Mouse (Mus musculus) inflammation-experienced regulatory T-cells, adult 6 months (primary cell): ENCODE results near the gene Tpcn1. TPM values are rescaled to one million over a fixed set of nuclear protein-coding genes. Genes with fewer than 3 reads are reported as not detected.

ENCODE experiments used
- ATAC-seq: one replicate; pipeline ENCODE4 v1.8.0; 2017
- polyA plus RNA-seq, 3 experiments: library from polyadenylated mRNA; unstranded; fragments of 100-300 nt; shearing (Covaris generic); gene quantifications; one replicate each; pipeline ENCODE4 v1.2.1; 2017

Tpcn1 gene
- polyA plus RNA-seq, 3 experiments from 2014 or later: 6.4 to 15.8 (median 12.6) TPM

- ATAC-seq: no peak
Observed at GRCm38 (mm10) chr5:120609246-120609775, 20.8 kb upstream of the Tpcn1 start.

GRCm38 (mm10) chr5:120607335-120607734 is 18.9 kb upstream of the Tpcn1 start:
- no peak for ATAC-seq

- no peak for ATAC-seq
Observed at GRCm38 (mm10) chr5:120606590-120607200, 18.2 kb upstream of the Tpcn1 start.

DNA sequence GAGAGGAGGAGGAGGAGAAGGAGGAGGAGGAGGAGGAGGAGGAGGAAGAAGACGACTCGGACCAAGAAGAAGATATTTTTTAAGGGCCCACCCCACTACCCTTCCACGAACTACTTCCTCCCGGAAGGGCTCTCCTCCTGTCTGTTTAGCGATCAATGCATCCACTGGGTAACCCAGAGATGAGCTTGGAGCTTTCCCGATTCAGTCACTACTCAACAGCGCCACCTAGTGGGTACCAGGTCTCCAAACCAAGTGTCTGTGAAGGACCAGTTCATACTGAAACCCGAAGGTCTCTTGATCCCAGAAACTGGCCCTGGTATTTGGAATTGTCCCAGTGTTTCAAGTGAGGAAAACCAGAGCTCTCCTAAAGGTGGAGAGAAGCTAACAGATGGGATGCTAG is 17.2 kb upstream of the Tpcn1 start:
- ATAC-seq: peak; percentile 84

DNA sequence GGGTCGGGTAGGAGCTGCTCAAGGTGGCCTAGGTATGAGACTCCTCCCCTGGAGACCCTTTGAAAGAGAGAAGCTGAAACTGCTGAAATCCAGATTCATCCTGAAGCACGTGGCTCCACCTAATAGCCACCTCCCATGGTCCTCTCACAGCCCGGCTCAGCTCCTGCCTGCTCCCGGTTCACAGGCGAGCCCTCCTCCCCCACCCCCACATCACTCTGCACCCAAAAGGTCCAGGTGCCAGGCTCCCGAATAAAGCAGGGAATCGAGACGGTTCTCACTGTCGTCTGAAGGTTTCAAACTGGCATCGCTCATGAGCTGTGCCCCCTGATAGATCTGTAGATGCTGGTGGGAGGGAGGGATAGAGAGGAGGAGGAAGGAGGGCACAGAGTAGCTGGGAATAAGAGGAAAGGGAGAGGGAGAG is 16.8 kb upstream of the Tpcn1 start:
- no peak for ATAC-seq

GRCm38 (mm10) chr5:120604839-120605238 is 16.4 kb upstream of the Tpcn1 start:
- ATAC-seq: peak; percentile 57

DNA sequence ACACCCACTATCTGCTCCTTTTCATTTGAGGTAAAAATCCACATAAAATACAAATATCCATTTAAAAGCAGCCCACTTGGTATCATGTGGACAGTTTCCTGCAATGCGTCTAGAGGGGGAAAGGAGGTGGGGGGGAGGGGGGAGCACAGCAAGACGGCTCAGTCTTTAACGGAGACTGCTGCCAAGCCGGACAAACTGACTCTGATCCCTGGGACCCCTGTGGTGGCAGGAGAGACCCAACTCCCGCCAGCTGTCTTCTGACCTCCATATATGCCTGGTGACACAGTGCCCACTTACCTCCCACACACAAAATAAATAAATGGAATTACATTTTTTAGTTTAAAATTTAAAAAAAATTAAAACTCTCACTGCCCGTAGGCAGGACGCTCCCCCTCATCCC is 15.0 kb upstream of the Tpcn1 start:
- ATAC-seq: no peak

GRCm38 (mm10) chr5:120602210-120602609 is 13.7 kb upstream of the Tpcn1 start:
- ATAC-seq: no peak

DNA sequence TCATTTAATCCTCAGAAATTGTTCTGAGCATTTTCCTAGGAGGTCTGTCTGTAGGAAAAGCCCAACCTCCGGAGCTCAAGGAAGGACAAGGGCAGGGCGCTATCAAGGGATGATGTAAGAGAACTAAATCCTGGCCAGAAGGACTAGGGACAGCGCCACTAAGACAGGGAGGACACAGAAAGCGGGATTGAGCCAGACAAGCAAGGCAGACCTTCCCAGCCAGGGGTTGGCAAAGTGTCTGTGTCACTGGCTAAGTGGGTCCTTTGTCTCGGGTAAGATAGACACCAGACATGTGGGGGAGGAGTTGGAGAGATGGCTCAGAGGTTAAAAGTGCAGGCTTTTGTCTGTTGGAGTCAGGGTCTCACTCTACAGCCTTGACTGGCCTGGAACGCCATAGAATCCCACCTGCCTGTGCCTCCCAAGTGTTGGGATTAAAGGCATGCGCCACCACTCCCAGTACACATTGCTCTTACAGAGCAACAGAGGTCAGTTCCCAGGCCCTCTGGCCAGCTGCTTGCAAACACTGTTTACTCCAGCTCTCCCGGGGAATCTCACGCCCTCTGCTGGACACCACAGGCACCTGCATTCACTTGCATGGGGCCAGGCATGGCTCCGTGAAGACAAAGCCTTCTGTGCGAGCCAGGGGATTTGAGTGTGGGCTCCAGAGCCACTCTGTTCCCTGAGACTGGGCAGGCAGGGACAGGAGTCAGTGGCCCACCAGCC is 12.6 kb upstream of the Tpcn1 start:
- no peak for ATAC-seq

DNA sequence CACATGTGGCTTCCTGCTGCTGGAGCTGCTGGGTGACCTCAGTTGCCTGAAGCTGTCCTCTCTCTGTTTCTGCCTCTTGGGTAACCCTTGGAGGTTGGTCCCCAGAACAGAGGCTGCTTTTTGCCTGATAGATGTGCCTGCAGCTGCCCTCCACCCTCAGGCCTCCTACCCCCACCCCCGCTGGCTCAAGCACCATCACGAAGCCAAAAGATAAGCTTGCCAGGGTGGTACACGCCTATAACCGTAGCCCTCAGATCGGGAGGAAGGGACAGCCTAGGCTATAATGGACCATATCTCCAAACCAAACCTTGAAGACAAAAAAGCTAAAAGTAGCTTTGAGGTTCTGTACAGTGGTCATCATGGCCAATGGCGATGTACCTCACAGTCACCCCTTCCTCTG is 11.2 kb upstream of the Tpcn1 start:
- no peak for ATAC-seq

- ATAC-seq: no peak
Observed at GRCm38 (mm10) chr5:120594485-120594884, 6.0 kb upstream of the Tpcn1 start.

DNA sequence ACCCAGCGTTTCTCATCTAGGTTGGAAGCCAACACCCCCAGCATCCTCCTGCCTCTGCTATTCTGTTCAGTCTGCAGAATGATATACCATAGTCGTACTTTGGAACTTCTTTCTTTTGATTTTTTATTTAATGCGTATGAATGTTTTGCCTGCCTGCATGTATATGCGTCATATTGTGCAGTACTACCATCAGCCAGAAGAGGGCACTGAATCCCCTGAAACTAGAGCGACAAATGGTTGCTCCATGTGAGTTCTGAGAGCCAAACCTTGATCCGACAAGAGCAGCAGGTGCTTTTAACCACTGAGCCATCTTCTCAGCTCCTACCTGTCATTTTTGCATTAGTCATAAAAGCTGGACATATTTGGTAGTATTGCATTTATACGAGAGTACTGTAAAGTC is 3.7 kb upstream of the Tpcn1 start:
- no peak for ATAC-seq

DNA sequence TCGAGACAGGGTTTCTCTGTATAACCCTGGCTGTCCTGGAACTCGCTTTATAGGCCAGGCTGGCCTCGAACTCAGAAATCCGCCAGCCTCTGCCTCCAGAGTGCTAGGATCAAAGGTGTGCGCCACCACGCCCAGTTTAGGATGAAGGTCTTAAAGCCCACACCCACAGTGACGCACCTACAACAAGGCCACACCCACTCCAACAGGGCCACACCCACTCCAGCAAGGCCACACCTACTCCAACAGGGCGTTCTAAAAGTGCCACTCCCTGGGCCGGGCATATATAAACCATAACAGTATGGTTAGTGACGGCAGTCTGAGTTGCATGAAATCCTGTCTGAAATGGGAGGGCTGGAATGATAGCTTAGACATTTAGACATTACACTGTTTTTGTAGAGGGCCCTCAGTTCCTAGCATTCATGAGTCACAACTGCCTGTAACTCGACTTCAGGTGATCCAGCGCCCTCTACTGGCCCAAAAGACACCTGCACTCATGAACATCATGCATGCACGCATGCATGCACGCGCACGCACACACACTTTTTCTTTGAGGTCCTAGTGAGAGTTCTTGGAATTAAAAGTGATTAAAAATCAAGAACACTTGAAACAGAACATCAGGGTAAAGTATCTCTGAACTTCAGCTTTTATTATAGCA is 2.0 kb upstream of the Tpcn1 start:
- ATAC-seq: no peak

DNA sequence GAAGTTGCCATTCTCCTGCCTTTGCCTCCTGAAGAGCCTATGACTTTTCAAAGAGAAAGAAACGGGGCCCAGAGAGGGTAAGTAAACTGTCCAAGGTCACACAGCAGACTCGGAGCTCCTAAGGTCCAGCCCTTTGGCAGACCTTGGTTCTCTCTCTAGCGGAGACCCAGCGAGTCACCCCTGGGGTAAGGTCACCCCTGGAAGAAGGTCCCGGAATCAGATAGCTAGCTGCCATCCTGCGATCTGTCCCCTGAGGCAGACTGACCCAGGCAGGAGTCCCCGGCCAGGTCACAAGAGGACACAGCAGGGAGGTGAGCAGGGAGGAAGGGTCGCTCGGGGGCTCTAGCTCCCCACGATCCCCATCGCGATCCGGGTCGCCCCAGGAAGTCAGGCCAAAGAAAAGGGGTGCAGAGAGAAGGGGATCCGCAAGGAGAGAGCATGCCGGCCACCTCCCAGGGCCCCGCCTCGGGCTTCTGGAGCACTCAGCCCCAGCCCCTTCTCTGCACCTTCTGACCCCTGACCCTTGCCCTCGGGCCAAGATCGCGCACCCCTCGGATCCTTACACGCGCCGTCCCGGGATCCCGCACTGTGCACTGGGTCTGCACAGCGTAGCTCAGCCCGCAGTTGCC is 419 bp downstream of the Tpcn1 start:
- no peak for ATAC-seq

GRCm38 (mm10) chr5:120587616-120587926 is 902 bp downstream of the Tpcn1 start:
- ATAC-seq: peak; percentile 11

DNA sequence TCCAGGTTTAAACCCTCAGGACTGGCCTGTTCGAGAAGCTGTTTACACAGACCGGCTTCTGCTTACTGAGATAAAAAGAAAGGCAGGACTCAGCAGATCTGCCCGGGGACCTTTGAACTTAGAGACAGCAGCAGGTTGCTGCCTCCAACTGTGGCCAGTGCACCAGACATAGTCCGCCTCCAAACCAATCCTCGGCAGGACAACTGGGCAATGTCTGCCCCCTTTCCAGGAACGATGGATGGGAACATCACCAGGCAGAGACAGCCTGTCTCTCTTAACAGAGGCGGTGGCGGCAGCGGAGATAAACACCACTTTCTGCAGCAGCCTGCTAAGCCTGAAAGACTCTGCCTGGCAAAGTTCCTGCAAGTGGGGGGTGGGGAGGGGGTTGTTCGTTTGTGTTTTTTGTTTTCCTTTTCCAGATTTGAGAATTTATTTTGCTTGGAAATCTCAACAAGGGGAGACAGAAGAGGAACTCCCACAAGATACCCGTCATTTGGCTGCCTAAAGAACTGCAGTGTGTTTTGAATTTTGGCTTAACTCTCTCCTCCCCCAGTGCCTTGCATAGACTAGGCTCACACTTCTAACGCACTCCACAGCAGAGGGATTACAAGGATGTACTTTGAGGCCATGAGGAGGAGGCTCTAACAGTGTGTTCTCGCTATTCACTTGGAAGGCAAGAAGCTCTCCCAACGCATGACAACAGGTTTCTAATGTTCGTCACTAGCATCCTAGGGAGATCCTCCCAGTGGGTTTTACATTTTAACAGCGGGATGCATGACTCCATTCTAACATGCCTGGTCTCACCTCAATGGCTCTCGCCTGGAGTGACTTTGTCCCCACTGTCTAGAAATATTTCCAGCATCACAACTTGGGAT is 1.5 kb downstream of the Tpcn1 start:
- ATAC-seq: no peak

DNA sequence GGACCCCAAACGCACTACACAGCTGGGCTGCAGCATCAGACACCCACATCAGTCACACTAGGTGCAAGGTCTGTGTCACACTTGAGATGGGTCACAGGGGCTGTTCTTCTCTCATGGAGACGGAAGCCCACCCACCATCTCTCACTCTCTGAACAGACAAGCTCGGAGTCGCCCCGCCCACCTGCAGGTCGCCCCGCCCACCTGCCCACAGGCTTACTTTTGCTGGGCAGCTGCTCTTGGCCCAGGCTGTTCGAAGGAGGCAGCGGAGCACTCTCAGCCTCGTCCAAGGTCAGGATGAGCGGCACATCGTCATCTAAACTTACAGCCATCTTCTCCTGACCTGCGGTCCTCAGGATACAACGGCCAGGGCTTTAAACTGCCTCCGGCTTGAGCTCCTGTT is 3.5 kb downstream of the Tpcn1 start:
- no peak for ATAC-seq

GRCm38 (mm10) chr5:120583511-120583910 is 5.0 kb downstream of the Tpcn1 start:
- ATAC-seq: peak; percentile 42

DNA sequence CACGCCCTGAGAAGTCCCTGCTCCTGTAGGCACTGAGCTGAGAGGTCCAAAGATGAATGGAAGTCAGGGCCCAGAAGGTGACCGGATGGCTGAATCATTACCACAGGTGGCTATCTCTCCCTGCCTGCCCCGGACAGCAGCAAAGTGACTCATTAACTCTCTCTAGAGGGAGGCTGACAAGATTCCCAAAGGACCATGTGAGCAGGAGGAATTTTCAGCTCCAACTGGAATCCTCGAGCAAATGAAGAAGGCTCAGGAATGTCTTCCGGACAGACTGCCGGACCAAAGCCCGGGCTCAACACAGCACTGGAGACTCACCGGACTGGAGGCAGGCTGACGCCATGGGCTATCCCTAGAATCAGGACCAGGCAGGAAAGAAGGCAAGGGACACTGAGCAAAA is 6.5 kb downstream of the Tpcn1 start:
- ATAC-seq: no peak

DNA sequence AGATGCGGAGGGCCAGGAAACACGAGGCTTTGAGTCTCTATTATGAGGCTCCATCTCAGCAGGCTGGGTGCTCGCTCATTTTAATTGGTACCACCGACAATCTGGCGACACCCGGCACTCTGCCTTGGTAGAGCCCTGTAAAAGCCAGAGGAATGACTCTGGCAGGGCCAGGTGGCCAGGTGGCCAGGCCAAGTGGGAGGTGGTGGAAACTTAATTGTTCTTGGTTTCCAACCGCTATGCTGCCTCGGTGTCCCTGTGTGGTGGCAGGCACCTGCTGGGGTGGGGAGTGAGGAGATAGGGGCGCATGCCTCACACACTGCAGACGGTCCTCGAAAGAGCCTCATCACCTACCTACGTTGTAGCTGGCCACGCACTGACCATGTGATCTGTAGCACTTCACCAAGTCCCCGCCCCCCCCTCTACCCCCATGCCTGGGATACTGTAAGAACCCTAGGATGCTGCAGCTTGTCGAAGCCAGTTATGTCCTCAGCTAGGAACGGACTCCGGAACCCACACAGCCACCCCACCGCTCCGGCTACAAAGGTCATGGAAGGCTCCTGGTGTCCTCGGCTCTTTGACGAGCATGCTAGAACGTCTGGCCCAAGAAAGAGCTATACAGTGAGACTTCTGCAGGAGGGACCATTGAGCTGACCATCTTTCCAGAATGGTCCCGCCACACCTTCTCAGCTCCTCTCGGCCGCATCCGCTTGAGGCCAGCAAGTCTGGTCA is 8.4 kb downstream of the Tpcn1 start:
- no peak for ATAC-seq

DNA sequence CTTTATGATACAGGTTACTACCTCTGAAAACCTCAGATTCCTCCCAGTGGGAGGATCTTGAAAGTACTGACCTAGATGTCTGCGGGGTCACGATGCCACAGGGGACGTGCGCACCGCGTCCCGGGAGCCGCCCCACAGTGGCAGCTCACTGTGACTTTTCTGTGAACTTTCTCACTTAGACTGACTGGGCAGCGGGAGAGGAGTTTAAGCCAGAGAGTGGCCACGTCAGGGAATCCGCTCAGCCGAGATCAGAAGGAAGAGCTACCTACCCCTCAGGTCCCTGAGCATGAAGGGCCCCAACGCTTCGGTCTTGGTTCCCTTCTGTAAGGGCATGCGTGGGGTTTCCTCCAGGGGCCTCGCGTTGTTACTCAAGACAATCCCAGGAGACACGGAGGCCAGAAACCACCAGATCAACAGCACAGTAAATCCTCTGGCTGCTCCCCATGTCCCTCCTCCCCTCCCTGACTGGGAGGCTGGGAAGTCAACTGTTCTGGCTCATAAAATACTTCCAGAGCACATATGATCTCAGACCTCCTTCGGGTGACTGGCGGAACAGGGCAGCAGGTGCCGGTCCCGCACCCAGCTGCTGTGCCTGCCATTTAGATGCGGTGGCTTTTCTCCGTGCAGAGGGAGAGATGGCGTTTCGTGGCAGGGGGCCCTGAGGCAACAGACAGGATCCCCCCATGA is 9.1 kb downstream of the Tpcn1 start:
- ATAC-seq: no peak
